Mouse (Mus musculus) adrenal gland, postnatal 4 days (tissue): ENCODE results near the gene Pparg. TPM values are rescaled to one million over a fixed set of nuclear protein-coding genes. Genes with fewer than 3 reads are reported as not detected.
A peak's percentile ranks its signal among the peaks of the same experiment; 100 is the strongest.

Experiments
- DNase-seq, 2 experiments: peaks; one replicate each; pipeline ENCODE4 v3.0.0; 2021 to 2022; ENCODE audit warnings: low spot score in 2 of 2, mixed read lengths in 2 of 2
- total RNA-seq, 2 experiments: library from RNA; stranded (reverse); gene quantifications; 2 replicates each; pipeline ENCODE4 v1.2.3; 2021

Pparg gene
- total RNA-seq, 2 experiments from 2014 or later: 24.8 to 30.2 TPM

GRCm38 (mm10) chr6:115349641-115350464 is 10.9 kb upstream of the Pparg start:
- no peak for DNase-seq

- DNase-seq: no peak
These were observed 1.1 kb downstream of the Pparg start for GRCm38 (mm10) chr6:115361606-115362462.

- DNase-seq: no peak
These were observed 6.3 kb downstream of the Pparg start for GRCm38 (mm10) chr6:115366869-115367610.

- DNase-seq: no peak
These were observed 14.4 kb downstream of the Pparg start for GRCm38 (mm10) chr6:115374871-115375852.

- DNase-seq: no peak
These were observed 19.8 kb downstream of the Pparg start for GRCm38 (mm10) chr6:115380596-115380995.

- DNase-seq: no peak
These were observed 22.0 kb downstream of the Pparg start for GRCm38 (mm10) chr6:115382712-115383111.

GRCm38 (mm10) chr6:115389945-115390540 is 29.3 kb downstream of the Pparg start:
- DNase-seq: no peak

- DNase-seq: no peak
These were observed 36.2 kb downstream of the Pparg start for GRCm38 (mm10) chr6:115396911-115397310.

GRCm38 (mm10) chr6:115404354-115404753 is 43.6 kb downstream of the Pparg start:
- no peak for DNase-seq

GRCm38 (mm10) chr6:115411477-115411876 is 50.7 kb downstream of the Pparg start:
- DNase-seq: no peak

- DNase-seq: no peak
These were observed 57.4 kb downstream of the Pparg start for GRCm38 (mm10) chr6:115418171-115418570.

- no peak for DNase-seq
These were observed 58.2 kb downstream of the Pparg start for GRCm38 (mm10) chr6:115418964-115419363.

GRCm38 (mm10) chr6:115420963-115421362 is 60.2 kb downstream of the Pparg start:
- peak in 1 of 2 experiments; percentile 10 for DNase-seq

GRCm38 (mm10) chr6:115421665-115422064 is 60.9 kb downstream of the Pparg start:
- DNase-seq: no peak

- DNase-seq: no peak
These were observed 63.7 kb downstream of the Pparg start for GRCm38 (mm10) chr6:115424433-115424832.

GRCm38 (mm10) chr6:115432726-115433125 is 72.0 kb downstream of the Pparg start:
- DNase-seq: no peak

GRCm38 (mm10) chr6:115434054-115434453 is 73.3 kb downstream of the Pparg start:
- DNase-seq: no peak

GRCm38 (mm10) chr6:115434816-115435215 is 74.1 kb downstream of the Pparg start:
- no peak for DNase-seq

GRCm38 (mm10) chr6:115440231-115441006 is 79.7 kb downstream of the Pparg start:
- no peak for DNase-seq
